Mouse (Mus musculus): ENCODE measurements at regions not wholly inside any gene's neighbourhood (a gene's known extent, or its start where the extent isn't known, plus 50 kb on each side); places are given as distances from the start of the nearest gene placed in this dataset.
"Not testable (repeated sequence)": the region's sequence is repeated elsewhere in the genome, so short reads cannot be mapped to it uniquely, and the experiment has no call there.

- intact Hi-C loops (cut with DNase I), result no loop called here
- no peak for DNase-seq (ENCODE audit: low spot score in 2 of 2)
Measured at GRCm38 (mm10) chr17:55036142-55036541, 409.0 kb upstream of the St6gal2 start.

- intact Hi-C loops (cut with DNase I); DNase-seq (ENCODE audit: low spot score in 2 of 2): not testable (repeated sequence)
Measured at GRCm38 (mm10) chr17:55040216-55040615, 405.0 kb upstream of the St6gal2 start.

DNA sequence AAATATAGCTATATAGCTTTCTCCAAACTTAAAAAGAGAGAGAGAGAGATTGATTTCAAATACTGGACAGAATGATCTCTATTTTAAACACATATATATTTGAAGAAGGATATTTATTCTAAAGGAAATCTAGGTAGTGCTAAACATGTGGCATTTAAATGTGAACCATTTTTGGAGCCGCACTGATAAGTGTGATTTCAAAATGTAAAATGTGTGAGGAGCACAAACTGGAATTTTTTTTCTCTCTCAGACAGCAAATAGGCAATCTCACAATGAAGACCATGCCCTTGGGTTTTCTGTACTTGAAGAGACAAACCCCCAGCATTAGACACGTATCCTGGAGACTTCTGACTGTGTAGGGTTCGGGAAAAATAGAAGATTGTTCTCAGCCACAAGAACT lies 376.8 kb upstream of the St6gal2 start:
- DNase-seq (ENCODE audit: low spot score in 2 of 2), result peak in 1 of 2 experiments; percentile 67
- intact Hi-C loops (cut with DNase I), result no loop called here

DNA sequence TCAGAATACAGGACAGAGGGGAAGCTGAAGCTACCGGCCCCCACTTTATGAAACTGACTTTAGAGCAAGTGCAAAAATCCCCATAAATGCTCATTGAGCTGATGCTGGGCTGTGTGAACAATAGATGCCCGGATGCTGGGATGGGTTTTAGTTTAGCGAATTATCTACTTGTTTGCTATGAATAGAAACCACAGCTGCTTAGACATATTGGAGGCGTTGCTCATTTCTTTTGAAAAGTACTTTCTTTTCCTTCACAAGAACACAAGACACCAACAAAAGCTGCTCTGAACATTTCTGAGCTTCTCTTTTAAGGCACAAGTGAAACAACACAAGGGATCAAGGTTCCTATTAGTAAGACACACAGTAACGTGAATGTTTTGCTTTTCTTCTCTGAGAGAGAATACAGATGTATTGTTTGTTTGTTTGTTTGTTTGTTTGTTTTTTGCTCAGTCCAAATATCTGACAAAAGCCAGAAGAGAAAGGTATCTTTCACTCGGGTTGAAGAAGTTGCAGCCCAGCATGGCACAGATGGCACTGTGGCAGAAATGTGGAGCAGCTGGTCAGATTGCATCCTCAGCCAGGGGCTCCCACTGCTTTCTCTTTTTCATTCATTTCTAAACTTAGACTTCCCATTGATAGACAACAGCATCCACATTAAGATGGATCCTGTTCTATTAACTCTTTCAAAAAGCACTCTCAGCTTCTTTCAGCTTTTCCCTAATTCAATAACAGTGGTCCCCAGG lies 361.7 kb upstream of the St6gal2 start:
- intact Hi-C loops (cut with DNase I), result loop anchor here (5.0 to 10.0 kb wide), 4 partner anchors 214 to 721 kb away; no protein-coding TSS in a partner anchor
- DNase-seq (ENCODE audit: low spot score in 2 of 2), result peak; percentile 41 to 71

GRCm38 (mm10) chr17:55090661-55091252 lies 354.4 kb upstream of the St6gal2 start:
- intact Hi-C loops (cut with DNase I), result no loop called here
- DNase-seq (ENCODE audit: low spot score in 2 of 2), result no peak

- no peak for DNase-seq (ENCODE audit: low spot score in 2 of 2)
- intact Hi-C loops (cut with DNase I), result no loop called here
Measured at GRCm38 (mm10) chr17:55103470-55103869, 341.7 kb upstream of the St6gal2 start.

DNA sequence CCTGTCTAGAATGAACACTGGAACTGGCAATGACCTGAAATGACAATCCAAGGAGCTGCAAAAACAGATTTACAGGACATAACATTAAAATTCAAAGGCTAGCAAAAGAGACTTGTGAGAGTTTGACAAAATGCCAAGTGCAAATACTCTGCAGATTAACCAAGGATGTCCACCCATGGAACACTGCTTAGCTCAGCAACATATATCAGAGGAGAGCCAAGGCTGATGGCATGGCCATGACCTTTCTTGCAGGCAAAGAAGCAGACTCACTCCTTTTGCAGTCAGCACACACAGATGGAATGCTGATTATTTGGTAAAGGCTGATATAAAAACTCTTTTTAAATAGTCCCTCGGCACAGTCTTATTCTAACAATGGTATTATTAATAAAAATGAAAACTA lies 320.3 kb upstream of the St6gal2 start:
- no peak for DNase-seq (ENCODE audit: low spot score in 2 of 2)
- intact Hi-C loops (cut with DNase I), result no loop called here

DNA sequence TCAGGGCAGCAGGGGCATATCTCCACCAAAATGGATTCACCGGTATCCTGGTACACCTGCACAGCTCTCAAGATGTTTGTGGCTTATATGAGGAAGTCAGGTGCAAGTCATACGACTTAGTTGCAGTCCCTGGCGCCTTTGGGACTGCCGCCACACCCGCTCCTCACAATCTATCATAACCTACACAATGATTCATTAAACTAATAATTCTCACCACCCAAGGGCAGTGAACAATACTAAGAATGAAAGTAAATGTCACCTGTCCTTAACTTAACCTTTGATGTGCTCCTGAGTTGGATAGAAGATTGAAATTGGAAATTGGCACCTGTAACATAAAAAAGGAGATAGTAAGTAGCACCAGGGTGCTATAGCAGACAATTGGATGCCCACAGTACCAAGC lies 315.1 kb upstream of the St6gal2 start:
- DNase-seq (ENCODE audit: low spot score in 2 of 2); intact Hi-C loops (cut with DNase I): not testable (repeated sequence)
